ENCODE assay signal across 9 mouse cellular contexts in the genomic region with DNA sequence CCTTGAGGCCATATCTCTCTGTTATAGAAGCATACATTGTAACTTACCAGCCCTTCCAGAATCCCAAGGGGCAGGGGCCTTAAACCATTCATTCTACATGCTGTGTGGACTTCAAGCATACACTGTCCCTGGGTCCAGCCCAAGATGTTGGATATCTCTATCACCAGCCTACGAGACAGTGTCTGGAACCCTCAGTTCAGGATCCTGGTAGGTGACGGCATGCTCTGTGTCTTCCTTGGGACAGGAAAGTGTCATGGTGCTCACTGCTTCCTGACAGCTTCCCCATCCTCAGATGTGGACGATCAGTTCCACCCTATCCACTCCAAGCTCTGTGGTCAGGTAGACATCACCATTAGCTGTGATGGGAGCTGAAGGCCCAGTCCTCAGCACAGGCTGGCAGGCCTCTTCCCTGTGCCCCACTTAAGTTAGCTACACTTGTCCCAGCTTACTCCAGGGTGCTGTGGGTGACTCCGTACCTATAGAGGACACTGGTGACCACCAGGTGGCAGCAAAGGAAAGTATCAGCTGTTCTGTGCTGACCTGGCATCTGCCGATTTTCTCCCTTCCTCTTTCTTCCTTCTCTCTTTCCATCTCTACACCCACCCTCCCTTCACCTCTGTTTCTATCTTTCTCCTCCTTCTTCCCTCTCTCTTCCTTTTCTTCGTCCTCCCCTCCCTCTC. TPM values are rescaled to one million over a fixed set of nuclear protein-coding genes. Genes with fewer than 3 reads are reported as not detected.
DNase-seq lines count a peak whose midpoint lies in the region; ATAC-seq and TF ChIP-seq lines count a peak whose summit lies in the region.
"Had no signal": no experiment of that assay in that cellular context is flagged by ENCODE, and none has a peak within 500 bp of the region (broad histone marks: within the 10 kb centered on the region; RNA-seq: fewer than 3 reads in every experiment).

No protein-coding gene starts in this region.

- peak overlapping the region; percentile 6; the same call in 1 of the 2 replicates for H3K4me2 ChIP-seq in heart, embryonic 11.5 days
- H3K4me2 ChIP-seq in kidney, embryonic 16.5 days (replicated peaks; ENCODE audit: low read depth, low read length) = no peak overlapping the region
- H3K4me2 ChIP-seq in limb, embryonic 15.5 days = no peak overlapping the region
- H3K4me2 ChIP-seq in midbrain, postnatal 0 days (ENCODE audit: low read depth, low read length, poor library complexity, severe bottlenecking) = no peak overlapping the region

- H3K9ac ChIP-seq in heart, embryonic 11.5 days (ENCODE audit: low read depth, low read length) = no peak overlapping the region
- no peak overlapping the region for H3K9ac ChIP-seq in kidney, embryonic 16.5 days (replicated peaks; ENCODE audit: low read length)
- no peak overlapping the region for H3K9ac ChIP-seq in limb, embryonic 15.5 days
- no peak overlapping the region for H3K9ac ChIP-seq in midbrain, postnatal 0 days (replicated peaks; ENCODE audit: low read length, poor library complexity, severe bottlenecking)

- no peaks in the 10 kb centered on the region for H3K4me1 ChIP-seq in bone marrow, adult 2 months (ENCODE audit: control insufficient read depth, insufficient read depth, low read length)
- no peaks in the 10 kb centered on the region for H3K4me1 ChIP-seq in embryonic fibroblast, embryonic 13.5 days (ENCODE audit: control insufficient read depth, insufficient read depth, low read length)
- peaks cover 3% of the 10 kb centered on the region; the same call in 1 of the 2 replicates for H3K4me1 ChIP-seq in heart, embryonic 11.5 days (ENCODE audit: control insufficient read depth, insufficient read depth, low read length)
- no peaks in the 10 kb centered on the region for H3K4me1 ChIP-seq in kidney, embryonic 16.5 days (ENCODE audit: insufficient read depth, low read length)
- H3K4me1 ChIP-seq in limb, embryonic 15.5 days = no peaks in the 10 kb centered on the region; the same call in 1 of the 2 replicates
- H3K4me1 ChIP-seq in midbrain, postnatal 0 days (ENCODE audit: insufficient read depth, low read length) = peaks cover 3% of the 10 kb centered on the region; the same call in 1 of the 2 replicates

- no peak overlapping the region for H3K4me3 ChIP-seq in bone marrow, adult 2 months (replicated peaks; ENCODE audit: control insufficient read depth, low read depth, low read length)
- H3K4me3 ChIP-seq in embryonic fibroblast, embryonic 13.5 days (ENCODE audit: insufficient read depth, low read length) = no peak overlapping the region
- no peak overlapping the region for H3K4me3 ChIP-seq in heart, embryonic 11.5 days (ENCODE audit: low read depth, low read length)
- H3K4me3 ChIP-seq in kidney, embryonic 16.5 days (ENCODE audit: low read length) = no peak overlapping the region
- no peak overlapping the region for H3K4me3 ChIP-seq in limb, embryonic 15.5 days
- H3K4me3 ChIP-seq in midbrain, postnatal 0 days (ENCODE audit: low read depth, low read length) = no peak overlapping the region
- H3K4me3 ChIP-seq: erythroblast, embryonic 14.5 days had no signal

- peak; percentile 67; the same call in 1 of the 2 replicates for ATAC-seq in heart, embryonic 11.5 days (replicated peaks; ENCODE audit: insufficient number of reproducible peaks, low FRiP score, low TSS enrichment)
- ATAC-seq in kidney, embryonic 16.5 days (ENCODE audit: low FRiP score, low TSS enrichment) = peak; percentile 83
- peak; percentile 67; the same call in 1 of the 2 replicates for ATAC-seq in limb, embryonic 15.5 days (ENCODE audit: insufficient number of reproducible peaks, low FRiP score, low TSS enrichment, low read depth)
- ATAC-seq in midbrain, postnatal 0 days (ENCODE audit: low FRiP score) = peak; percentile 84

- no peak overlapping the region for H3K27ac ChIP-seq in bone marrow, adult 2 months (ENCODE audit: control insufficient read depth, insufficient read depth, low read depth, low read length, poor library complexity)
- no peak overlapping the region for H3K27ac ChIP-seq in embryonic fibroblast, embryonic 13.5 days (ENCODE audit: insufficient read depth, low read length)
- H3K27ac ChIP-seq in heart, embryonic 11.5 days (ENCODE audit: low read depth, low read length) = no peak overlapping the region
- no peak overlapping the region for H3K27ac ChIP-seq in kidney, embryonic 16.5 days (ENCODE audit: low read length)
- no peak overlapping the region for H3K27ac ChIP-seq in limb, embryonic 15.5 days
- H3K27ac ChIP-seq in midbrain, postnatal 0 days (ENCODE audit: low read depth, low read length) = no peak overlapping the region

- 25% methylated on average over 6 of the region's 6 CpGs for WGBS in bone marrow, adult 2 months
- 23% methylated on average over 6 of the region's 6 CpGs for WGBS in heart, embryonic 11.5 days (ENCODE audit: insufficient replicate concordance)
- WGBS in kidney, embryonic 16.5 days = 32% methylated on average over 6 of the region's 6 CpGs
- WGBS in limb, embryonic 15.5 days = 32% methylated on average over 6 of the region's 6 CpGs
- 29% methylated on average over 6 of the region's 6 CpGs for WGBS in midbrain, postnatal 0 days

- DNase-seq in CD4-positive helper T cell, adult 2 months (ENCODE audit: low read depth, low spot score) = peak; percentile 52
- peak; percentile 91 for DNase-seq in midbrain, postnatal 0 days (ENCODE audit: low spot score)
- peak; percentile 65 for DNase-seq in telencephalon, adult 2 months (ENCODE audit: low read depth, low spot score)

- H3K36me3 ChIP-seq in heart, embryonic 11.5 days (ENCODE audit: control insufficient read depth, insufficient read depth, low read length) = no peaks in the 10 kb centered on the region
- no peaks in the 10 kb centered on the region for H3K36me3 ChIP-seq in kidney, embryonic 16.5 days (ENCODE audit: insufficient read depth, low read length)
- no peaks in the 10 kb centered on the region for H3K36me3 ChIP-seq in limb, embryonic 15.5 days
- no peaks in the 10 kb centered on the region for H3K36me3 ChIP-seq in midbrain, postnatal 0 days (ENCODE audit: insufficient read depth, low read length)

- no peak for TF ChIP-seq POLR2A in bone marrow, adult 2 months (IDR thresholded peaks at IDR 0.05; ENCODE audit: borderline replicate concordance, control insufficient read depth, low read depth, low read length)
- TF ChIP-seq POLR2A in embryonic fibroblast, embryonic 13.5 days (IDR thresholded peaks at IDR 0.05; ENCODE audit: low read depth, low read length) = no peak

- 0 out of 2 replicates have a peak, but pooled peaks cover 2% of the 10 kb centered on the region for H3K27me3 ChIP-seq in heart, embryonic 11.5 days (ENCODE audit: control insufficient read depth, insufficient read depth, low read length)
- peaks cover 2% of the 10 kb centered on the region for H3K27me3 ChIP-seq in kidney, embryonic 16.5 days (ENCODE audit: insufficient read depth, low read length)
- H3K27me3 ChIP-seq in limb, embryonic 15.5 days = peaks cover 18% of the 10 kb centered on the region; the same call in 1 of the 2 replicates
- H3K27me3 ChIP-seq in midbrain, postnatal 0 days (ENCODE audit: insufficient read depth, low read length) = no peaks in the 10 kb centered on the region

- H3K9me3 ChIP-seq in heart, embryonic 11.5 days (replicated peaks; ENCODE audit: control insufficient read depth, low read length) = no peaks in the 10 kb centered on the region
- no peaks in the 10 kb centered on the region for H3K9me3 ChIP-seq in kidney, embryonic 16.5 days (ENCODE audit: low read length)
- no peaks in the 10 kb centered on the region for H3K9me3 ChIP-seq in limb, embryonic 15.5 days
- H3K9me3 ChIP-seq in midbrain, postnatal 0 days (ENCODE audit: low read length) = no peaks in the 10 kb centered on the region

- TF ChIP-seq CTCF in bone marrow, adult 2 months (IDR thresholded peaks at IDR 0.05; ENCODE audit: control insufficient read depth, insufficient read depth, low read length) = peak; percentile 75
- peak; percentile 95 for TF ChIP-seq CTCF in embryonic fibroblast, embryonic 13.5 days (IDR thresholded peaks at IDR 0.05; ENCODE audit: borderline replicate concordance, insufficient read depth, low read length)
- peak; percentile 96 for TF ChIP-seq CTCF in midbrain, postnatal 0 days (IDR thresholded peaks at IDR 0.05)

RNA-seq across cellular contexts. Expression of a gene that starts 19.7 kb away (rescaled TPM):
- not detected in 2 replicates for polyA plus RNA-seq in bone marrow, adult 2 months (2011; ENCODE audit: insufficient read depth, insufficient read length, low replicate concordance, missing spikeins)
- 0.30 TPM in 1 of 2 replicates, not detected in the other for polyA plus RNA-seq in embryonic fibroblast, embryonic 13.5 days (2011; ENCODE audit: insufficient read length, low read depth, missing spikeins)
- not detected in 2 replicates for polyA plus RNA-seq in heart, embryonic 11.5 days (2014; fragmentation: Nextera tagmentation; extraction: Ambion mirVana)
- polyA plus RNA-seq in kidney, embryonic 16.5 days (2015; fragmentation: Nextera tagmentation; extraction: Ambion mirVana) = 0.05 TPM in 1 of 2 replicates, not detected in the other
- 0.24 and 0.26 TPM in 2 replicates for polyA plus RNA-seq in limb, embryonic 15.5 days (2015; fragmentation: Nextera tagmentation; extraction: Ambion mirVana)
- 4.2 and 4.4 TPM in 2 replicates for total RNA-seq in midbrain, postnatal 0 days (2014; rRNA removed)
- 4.5 and 4.6 TPM in 2 replicates for polyA plus RNA-seq in midbrain, postnatal 0 days (2015; fragmentation: Nextera tagmentation; extraction: Ambion mirVana)
- polyA plus RNA-seq: erythroblast, embryonic 14.5 days had no signal
